Mouse (Mus musculus): Measurements from ENCODE around the gene Coro2a. TPM values are rescaled to one million over a fixed set of nuclear protein-coding genes. Genes with fewer than 3 reads are reported as not detected.

Gene Coro2a
- total and polyA plus RNA-seq, 2 experiments from 2014 or later: 6.2 to 26.7 TPM

- Histone ChIP-seq H3K9ac (replicated peaks; ENCODE audit: low read length) (peak within 1 kb of the TSS; percentile 68), H3K27ac (peak within 1 kb of the TSS; percentile 71; the same call in 1 of the 2 replicates), H3K4me1 (ENCODE audit: insufficient read depth, low read length) (no peaks in the 10 kb centered on the region), H3K4me2 (ENCODE audit: low read depth, low read length) (peak within 1 kb of the TSS; percentile 84), H3K36me3 (ENCODE audit: insufficient read depth, low read length) (peaks cover 12% of the 10 kb centered on the region; the same call in 1 of the 2 replicates), H3K27me3 (ENCODE audit: insufficient read depth, low read length) (no peaks in the 10 kb centered on the region), H3K4me3 (ENCODE audit: low read length) (peak within 1 kb of the TSS; percentile 68), H3K9me3 (ENCODE audit: low read length) (no peaks in the 10 kb centered on the region)
- ATAC-seq (peak; percentile 98), DNase-seq (ENCODE audit: low spot score) (peak; percentile 96)
- under 1% methylated on average over 57 of the region's 58 CpGs for WGBS
- TF ChIP-seq CTCF (IDR thresholded peaks at IDR 0.05; ENCODE audit: low read depth): no peak
Observed at GRCm38 (mm10) chr4:46489028-46489925, 112.7 kb downstream of the Coro2a start, which contains the start of gene Nans. TSS of gene Nans (plus strand) at chr4:46489248.

GRCm38 (mm10) chr4:46487348-46487747 lies 114.7 kb downstream of the Coro2a start:
- WGBS: 81% methylated on average over 5 of the region's 5 CpGs
- DNase-seq (ENCODE audit: low spot score) (no peak), ATAC-seq (no peak)
- no peak overlapping the region for H3K27ac ChIP-seq
- H3K4me3 ChIP-seq (ENCODE audit: low read length): no peak overlapping the region
- no peak overlapping the region for H3K4me2 ChIP-seq (ENCODE audit: low read depth, low read length)
- no peaks in the 10 kb centered on the region for H3K27me3 ChIP-seq (ENCODE audit: insufficient read depth, low read length)
- H3K9ac ChIP-seq (replicated peaks; ENCODE audit: low read length): no peak overlapping the region
- H3K36me3 ChIP-seq (ENCODE audit: insufficient read depth, low read length): no peaks in the 10 kb centered on the region
- no peaks in the 10 kb centered on the region for H3K4me1 ChIP-seq (ENCODE audit: insufficient read depth, low read length)
- no peaks in the 10 kb centered on the region for H3K9me3 ChIP-seq (ENCODE audit: low read length)
- no peak for TF ChIP-seq CTCF (IDR thresholded peaks at IDR 0.05; ENCODE audit: low read depth)

Other genes starting within 250 kb of the Coro2a start
- gene Trmo, start 212.8 kb downstream of the Coro2a start, total RNA-seq (2014; rRNA removed): 8.2 and 9.2 TPM in 2 replicates
- 3.9 and 5.6 TPM in 2 replicates for gene Trmo, start 212.8 kb downstream of the Coro2a start, polyA plus RNA-seq (2015; fragmentation: Nextera tagmentation; extraction: Ambion mirVana)
- not detected in 2 replicates for gene Hemgn, start 188.7 kb downstream of the Coro2a start, total RNA-seq (2014; rRNA removed)
- gene Hemgn, start 188.7 kb downstream of the Coro2a start, polyA plus RNA-seq (2015; fragmentation: Nextera tagmentation; extraction: Ambion mirVana): not detected in 2 replicates
- 0.40 and 2.3 TPM in 2 replicates for gene Anp32b, start 151.3 kb downstream of the Coro2a start, total RNA-seq (2014; rRNA removed)
- 68.7 and 78.9 TPM in 2 replicates for gene Anp32b, start 151.3 kb downstream of the Coro2a start, polyA plus RNA-seq (2015; fragmentation: Nextera tagmentation; extraction: Ambion mirVana)
- 80.2 and 85.9 TPM in 2 replicates for gene Nans, start 113.0 kb downstream of the Coro2a start, total RNA-seq (2014; rRNA removed)
- 57.6 and 60.4 TPM in 2 replicates for gene Nans, start 113.0 kb downstream of the Coro2a start, polyA plus RNA-seq (2015; fragmentation: Nextera tagmentation; extraction: Ambion mirVana)
- gene Trim14, start 66.1 kb downstream of the Coro2a start, total RNA-seq (2014; rRNA removed): 1.5 and 3.0 TPM in 2 replicates
- 1.2 and 1.7 TPM in 2 replicates for gene Trim14, start 66.1 kb downstream of the Coro2a start, polyA plus RNA-seq (2015; fragmentation: Nextera tagmentation; extraction: Ambion mirVana)
- gene Tbc1d2, start 48.0 kb upstream of the Coro2a start, total RNA-seq (2014; rRNA removed): 2.3 and 3.2 TPM in 2 replicates
- gene Tbc1d2, start 48.0 kb upstream of the Coro2a start, polyA plus RNA-seq (2015; fragmentation: Nextera tagmentation; extraction: Ambion mirVana): 1.0 and 1.5 TPM in 2 replicates